Mouse (Mus musculus) forebrain, embryonic 10.5 days (tissue): ENCODE results near the gene Gm45799. TPM values are rescaled to one million over a fixed set of nuclear protein-coding genes. Genes with fewer than 3 reads are reported as not detected.

Experiments
- polyA plus RNA-seq: library from polyadenylated mRNA; unstranded; fragments of >200 nt; fragmentation: Nextera tagmentation; extraction: Ambion mirVana; gene quantifications from 2 replicates; pipeline ENCODE4 v1.2.1, GENCODE M21; 2016

Gm45799 gene
- polyA plus RNA-seq, 1 experiment from 2014 or later: 38.2 TPM

Other genes with a start within 250 kb of the Gm45799 start
- 45.0 and 47.5 TPM in 2 replicates for gene Fam160a2, start 240.5 kb upstream of the Gm45799 start, polyA plus RNA-seq
- gene Cnga4, start 236.0 kb upstream of the Gm45799 start, polyA plus RNA-seq: 0.06 and 0.09 TPM in 2 replicates
- gene Cckbr, start 214.8 kb upstream of the Gm45799 start, polyA plus RNA-seq: 0.53 and 0.69 TPM in 2 replicates
- gene Cavin3, start 158.3 kb upstream of the Gm45799 start, polyA plus RNA-seq: 16.9 and 17.8 TPM in 2 replicates
- 29.0 and 29.7 TPM in 2 replicates for gene Smpd1, start 86.2 kb upstream of the Gm45799 start, polyA plus RNA-seq
- 105 and 106 TPM in 2 replicates for gene Apbb1, start 58.9 kb upstream of the Gm45799 start, polyA plus RNA-seq
- 0.33 TPM in 1 of 2 replicates, not detected in the other for gene Hpx, start 40.4 kb upstream of the Gm45799 start, polyA plus RNA-seq
- 25.9 and 27.8 TPM in 2 replicates for gene Trim3, start 7.0 kb upstream of the Gm45799 start, polyA plus RNA-seq
- 145 and 163 TPM in 2 replicates for gene Timm10b, start 496 bp upstream of the Gm45799 start, polyA plus RNA-seq
- 66.0 and 69.1 TPM in 2 replicates for gene Arfip2, start 136 bp upstream of the Gm45799 start, polyA plus RNA-seq
- gene Dnhd1, start 10.3 kb downstream of the Gm45799 start, polyA plus RNA-seq: 0.53 and 0.82 TPM in 2 replicates
- 208 and 211 TPM in 2 replicates for gene Ilk, start 96.0 kb downstream of the Gm45799 start, polyA plus RNA-seq
- 43.5 and 46.5 TPM in 2 replicates for gene Rrp8, start 96.8 kb downstream of the Gm45799 start, polyA plus RNA-seq
- 178 and 183 TPM in 2 replicates for gene Taf10, start 103.8 kb downstream of the Gm45799 start, polyA plus RNA-seq
- 60.2 and 62.6 TPM in 2 replicates for gene Tpp1, start 111.7 kb downstream of the Gm45799 start, polyA plus RNA-seq
- gene Dchs1, start 147.1 kb downstream of the Gm45799 start, polyA plus RNA-seq: 8.8 and 9.9 TPM in 2 replicates
- 344 and 348 TPM in 2 replicates for gene Mrpl17, start 170.5 kb downstream of the Gm45799 start, polyA plus RNA-seq